Mouse (Mus musculus): ENCODE measurements at regions not wholly inside any gene's neighbourhood (a gene's known extent, or its start where the extent isn't known, plus 50 kb on each side); places are given as distances from the start of the nearest gene placed in this dataset.

DNA sequence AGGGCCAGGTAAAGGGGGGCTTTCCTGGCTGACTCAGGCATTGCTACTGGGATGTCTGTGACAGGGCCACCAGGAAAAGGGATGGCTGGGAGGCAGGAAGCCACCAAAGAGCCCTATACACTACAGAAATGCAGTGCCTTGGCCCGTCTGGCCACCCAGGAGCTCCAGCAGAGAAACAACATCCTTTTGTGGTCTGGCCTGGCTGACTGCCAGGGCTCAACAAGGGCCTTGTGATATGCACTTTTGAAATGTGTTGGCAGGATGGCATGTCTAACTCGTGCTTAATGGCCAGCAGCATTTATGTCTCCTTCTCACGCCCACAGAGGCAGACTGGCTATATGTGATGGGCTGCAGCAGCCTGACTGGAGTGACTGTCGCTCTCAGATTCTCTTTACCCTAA lies 62.3 kb upstream of the Ctnnb1 start (continued):
- no peak for TF ChIP-seq E2F4 (IDR thresholded peaks at IDR 0.05; ENCODE audit: borderline replicate concordance, low read depth, low read length)

DNA sequence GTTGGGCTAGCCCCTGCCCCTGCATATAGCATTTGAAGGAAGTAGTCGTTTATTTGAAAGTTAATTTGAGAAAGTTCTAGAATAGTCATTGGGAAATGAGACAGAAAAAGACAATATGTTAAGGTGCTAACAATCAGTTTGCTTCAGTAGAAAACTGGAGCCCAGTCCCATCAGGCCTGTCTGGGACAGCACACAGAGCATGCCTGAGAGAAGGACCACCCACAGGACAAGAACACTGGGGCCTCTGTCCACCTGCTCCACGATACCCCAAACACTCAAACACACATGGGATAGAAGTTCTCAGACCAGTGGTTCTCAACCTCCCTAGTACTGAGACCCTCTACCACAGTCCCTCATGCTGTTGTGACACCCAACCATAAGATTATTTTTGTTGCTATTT lies 61.2 kb upstream of the Ctnnb1 start:
- Histone ChIP-seq H3K27ac (ENCODE audit: control insufficient read depth, low read depth, low read length) (no peak overlapping the region), H3K4me1 (ENCODE audit: control insufficient read depth in 1 of 2, insufficient read depth in 2 of 2, low read length in 2 of 2) (peaks cover 19 to 30% of the 10 kb centered on the region in 2 experiments), H3K9me3 (replicated peaks; ENCODE audit: insufficient read depth, low read length) (no peaks in the 10 kb centered on the region), H3K36me3 (ENCODE audit: control insufficient read depth in 1 of 2, insufficient read depth in 2 of 2, low read length in 2 of 2) (peaks cover 0 to 23% of the 10 kb centered on the region in 2 experiments; a peak in 2 of 4 replicates), H3K4me3 (ENCODE audit: control insufficient read depth in 1 of 2, insufficient read depth in 1 of 2, low read depth in 2 of 2, low read length in 2 of 2) (no peak overlapping the region), H3K27me3 (ENCODE audit: control insufficient read depth in 1 of 2, insufficient read depth in 2 of 2, low read length in 2 of 2) (no peaks in the 10 kb centered on the region), H3K79me2 (ENCODE audit: control insufficient read depth, insufficient read depth, low read length, poor library complexity) (no peaks in the 10 kb centered on the region), H3K9ac (ENCODE audit: control insufficient read depth, low read depth, low read length, poor library complexity, severe bottlenecking) (no peak overlapping the region)
- TF ChIP-seq ETS1 (IDR thresholded peaks at IDR 0.05; ENCODE audit: low read depth, low read length), result no peak
- TF ChIP-seq GATA1 (IDR thresholded peaks at IDR 0.05; ENCODE audit: low read depth, low read length), result no peak
- no peak for TF ChIP-seq NRF1 (IDR thresholded peaks at IDR 0.05; ENCODE audit: insufficient read depth, low read depth, low read length, poor library complexity, severe bottlenecking)
- no peak for TF ChIP-seq MYC (IDR thresholded peaks at IDR 0.05; ENCODE audit: low read depth, low read length)
- no peak for DNase-seq (ENCODE audit: low read depth, low spot score)

DNA sequence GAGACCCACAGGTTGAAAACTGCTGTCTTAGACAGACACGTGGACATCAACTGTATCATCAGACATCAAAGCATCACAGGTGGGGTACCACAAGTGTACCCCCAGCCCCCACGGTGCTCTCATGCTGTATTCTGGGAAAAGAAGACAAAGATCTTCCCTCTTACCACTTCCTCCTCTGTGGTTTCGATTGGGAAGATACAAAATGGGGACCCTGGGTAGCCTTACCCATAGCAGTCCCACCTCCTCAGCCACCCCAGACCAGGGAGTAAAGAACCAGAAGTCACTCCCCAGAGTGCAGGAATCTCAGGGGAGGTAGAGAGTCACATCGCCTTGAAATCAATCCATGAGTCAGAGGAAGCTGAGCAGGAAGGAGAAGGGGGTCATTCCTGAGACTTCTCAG lies 60.7 kb upstream of the Ctnnb1 start:
- Histone ChIP-seq H3K27ac (ENCODE audit: control insufficient read depth, low read depth, low read length) (no peak overlapping the region), H3K9ac (ENCODE audit: control insufficient read depth, low read depth, low read length, poor library complexity, severe bottlenecking) (no peak overlapping the region), H3K4me1 (ENCODE audit: control insufficient read depth in 1 of 2, insufficient read depth in 2 of 2, low read length in 2 of 2) (peaks cover 19 to 30% of the 10 kb centered on the region in 2 experiments), H3K9me3 (replicated peaks; ENCODE audit: insufficient read depth, low read length) (no peaks in the 10 kb centered on the region), H3K36me3 (ENCODE audit: control insufficient read depth in 1 of 2, insufficient read depth in 2 of 2, low read length in 2 of 2) (peaks cover 0 to 23% of the 10 kb centered on the region in 2 experiments; a peak in 2 of 4 replicates), H3K4me3 (ENCODE audit: control insufficient read depth in 1 of 2, insufficient read depth in 1 of 2, low read depth in 2 of 2, low read length in 2 of 2) (no peak overlapping the region), H3K79me2 (ENCODE audit: control insufficient read depth, insufficient read depth, low read length, poor library complexity) (no peaks in the 10 kb centered on the region), H3K27me3 (ENCODE audit: control insufficient read depth in 1 of 2, insufficient read depth in 2 of 2, low read length in 2 of 2) (no peaks in the 10 kb centered on the region)
- DNase-seq (ENCODE audit: low read depth, low spot score), result peak; percentile 12
- TF ChIP-seq GABPA (IDR thresholded peaks at IDR 0.05; ENCODE audit: low read depth, low read length) (no peak), ZNF384 (IDR thresholded peaks at IDR 0.05; ENCODE audit: low read depth, low read length) (no peak), TAL1 (IDR thresholded peaks at IDR 0.05; ENCODE audit: low read length) (no peak), MEF2A (IDR thresholded peaks at IDR 0.05; ENCODE audit: extremely low read depth, insufficient replicate concordance, low read depth, low read length, poor library complexity, severe bottlenecking) (no peak), EP300 (IDR thresholded peaks at IDR 0.05; ENCODE audit: low read depth in 1 of 2, low read length in 2 of 2) (peak in 1 of 2 experiments; percentile 39; a peak in 1 of 4 replicates), ZMIZ1 (IDR thresholded peaks at IDR 0.05; ENCODE audit: low read depth, low read length) (no peak), CHD1 (IDR thresholded peaks at IDR 0.05; ENCODE audit: low read depth, low read length) (no peak), MXI1 (IDR thresholded peaks at IDR 0.05; ENCODE audit: low read depth, low read length) (no peak)
